Mouse (Mus musculus): ENCODE measurements around the gene Rph3a. TPM values are rescaled to one million over a fixed set of nuclear protein-coding genes. Genes with fewer than 3 reads are reported as not detected.

Gene Rph3a
- total and polyA plus RNA-seq, 3 experiments: not detected

DNA sequence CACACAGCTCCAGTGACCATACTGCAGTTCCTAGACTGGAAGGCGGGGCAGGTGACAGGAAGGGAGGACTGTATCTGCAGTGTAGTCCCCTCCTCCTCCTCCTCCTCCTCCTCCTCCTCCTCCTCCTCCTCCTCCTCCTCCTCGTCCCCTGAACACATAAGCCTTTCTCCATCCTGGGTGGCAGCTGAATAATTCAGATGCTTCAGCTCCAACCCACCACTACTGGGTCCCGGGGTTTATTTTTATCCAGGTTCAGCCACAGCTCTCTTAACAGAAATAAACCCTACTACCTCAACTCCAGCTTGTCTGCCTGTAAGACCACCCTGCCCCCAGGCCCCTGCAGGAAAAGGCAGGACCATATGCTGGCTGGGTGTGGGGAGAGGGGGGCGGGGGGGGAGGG, 3.7 kb downstream of the Rph3a start:
- H3K27me3 ChIP-seq (ENCODE audit: control insufficient read depth in 1 of 2, insufficient read depth in 2 of 2, low read length in 2 of 2): no peaks in the 10 kb centered on the region

DNA sequence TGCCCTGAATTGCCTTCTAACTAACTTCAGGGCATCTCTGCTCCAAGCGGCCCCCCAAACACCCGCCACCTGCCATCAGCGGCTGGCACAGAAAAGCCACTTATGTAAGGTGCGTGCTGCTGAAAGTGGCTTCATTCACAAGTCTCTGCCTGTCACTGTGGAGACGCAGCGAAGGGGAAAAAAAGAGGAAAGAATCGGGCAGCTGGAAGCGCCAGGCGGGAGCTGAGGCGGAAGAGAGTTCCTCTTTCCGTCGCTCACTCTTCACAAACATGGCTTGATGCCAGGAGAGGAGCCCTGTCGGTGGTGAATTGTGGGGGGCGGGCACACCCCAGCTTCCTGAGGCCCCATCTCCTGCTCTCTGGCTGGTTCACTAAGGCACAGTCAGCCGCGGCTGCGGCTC, 6.1 kb downstream of the Rph3a start:
- H3K9ac ChIP-seq (ENCODE audit: control insufficient read depth, low read depth, low read length, poor library complexity, severe bottlenecking): no peak overlapping the region
- peak; percentile 73 for DNase-seq (ENCODE audit: low read depth, low spot score)
- H3K79me2 ChIP-seq (ENCODE audit: control insufficient read depth, insufficient read depth, low read length, poor library complexity): no peaks in the 10 kb centered on the region

More for the DNA sequence above, 3.7 kb downstream of the Rph3a start:
- H3K9me3 ChIP-seq (replicated peaks; ENCODE audit: insufficient read depth, low read length): no peaks in the 10 kb centered on the region
- DNase-seq (ENCODE audit: low read depth, low spot score): no peak
- TF ChIP-seq POLR2A (IDR thresholded peaks at IDR 0.05; ENCODE audit: control insufficient read depth in 1 of 2, insufficient read depth in 1 of 2, low read depth in 1 of 2, low read length in 2 of 2, poor library complexity in 1 of 2) (no peak), ZC3H11A (IDR thresholded peaks at IDR 0.05; ENCODE audit: low read depth, low read length) (no peak), NELFE (IDR thresholded peaks at IDR 0.05; ENCODE audit: low read depth, low read length) (no peak), HCFC1 (IDR thresholded peaks at IDR 0.05; ENCODE audit: low read depth, low read length) (no peak), UBTF (IDR thresholded peaks at IDR 0.05; ENCODE audit: borderline replicate concordance, insufficient read depth, low read depth, low read length) (no peak), ZMIZ1 (IDR thresholded peaks at IDR 0.05; ENCODE audit: low read depth, low read length) (no peak), JUND (IDR thresholded peaks at IDR 0.05; ENCODE audit: low read depth, low read length) (no peak), NRF1 (IDR thresholded peaks at IDR 0.05; ENCODE audit: insufficient read depth, low read depth, low read length, poor library complexity, severe bottlenecking) (no peak), MAX (IDR thresholded peaks at IDR 0.05; ENCODE audit: low read length) (no peak), ELF1 (IDR thresholded peaks at IDR 0.05; ENCODE audit: low read depth, low read length) (no peak), EP300 (IDR thresholded peaks at IDR 0.05; ENCODE audit: low read depth in 1 of 2, low read length in 2 of 2) (no peak)
- no peak overlapping the region for H3K27ac ChIP-seq (ENCODE audit: control insufficient read depth, low read depth, low read length)
- H3K36me3 ChIP-seq (ENCODE audit: control insufficient read depth in 1 of 2, insufficient read depth in 2 of 2, low read length in 2 of 2): no peaks in the 10 kb centered on the region
- H3K79me2 ChIP-seq (ENCODE audit: control insufficient read depth, insufficient read depth, low read length, poor library complexity): no peaks in the 10 kb centered on the region
- no peak overlapping the region for H3K4me3 ChIP-seq (ENCODE audit: control insufficient read depth in 1 of 2, insufficient read depth in 1 of 2, low read depth in 2 of 2, low read length in 2 of 2)
- no peak overlapping the region for H3K9ac ChIP-seq (ENCODE audit: control insufficient read depth, low read depth, low read length, poor library complexity, severe bottlenecking)
- H3K4me1 ChIP-seq (ENCODE audit: control insufficient read depth in 1 of 2, insufficient read depth in 2 of 2, low read length in 2 of 2): no peaks in the 10 kb centered on the region

More for the DNA sequence above, 6.1 kb downstream of the Rph3a start:
- TF ChIP-seq MEF2A (IDR thresholded peaks at IDR 0.05; ENCODE audit: extremely low read depth, insufficient replicate concordance, low read depth, low read length, poor library complexity, severe bottlenecking) (no peak), ZC3H11A (IDR thresholded peaks at IDR 0.05; ENCODE audit: low read depth, low read length) (no peak), TBP (IDR thresholded peaks at IDR 0.05; ENCODE audit: low read depth, low read length) (no peak), MYC (IDR thresholded peaks at IDR 0.05; ENCODE audit: low read depth, low read length) (no peak), E2F4 (IDR thresholded peaks at IDR 0.05; ENCODE audit: borderline replicate concordance, low read depth, low read length) (no peak), TCF12 (IDR thresholded peaks at IDR 0.05; ENCODE audit: low read depth, low read length) (no peak), POLR2AphosphoS5 (IDR thresholded peaks at IDR 0.05; ENCODE audit: borderline replicate concordance, low read depth, low read length) (no peak), MYB (IDR thresholded peaks at IDR 0.05; ENCODE audit: low read depth, low read length) (no peak), RCOR1 (IDR thresholded peaks at IDR 0.05; ENCODE audit: low read depth, low read length) (no peak), JUND (IDR thresholded peaks at IDR 0.05; ENCODE audit: low read depth, low read length) (no peak), ZNF384 (IDR thresholded peaks at IDR 0.05; ENCODE audit: low read depth, low read length) (no peak), BHLHE40 (IDR thresholded peaks at IDR 0.05; ENCODE audit: borderline replicate concordance, low read depth, low read length) (no peak), HCFC1 (IDR thresholded peaks at IDR 0.05; ENCODE audit: low read depth, low read length) (no peak), GABPA (IDR thresholded peaks at IDR 0.05; ENCODE audit: low read depth, low read length) (no peak), SMC3 (IDR thresholded peaks at IDR 0.05; ENCODE audit: low read depth, low read length) (no peak), ZMIZ1 (IDR thresholded peaks at IDR 0.05; ENCODE audit: low read depth, low read length) (no peak), POLR2AphosphoS2 (IDR thresholded peaks at IDR 0.05; ENCODE audit: low read length) (no peak), ETS1 (IDR thresholded peaks at IDR 0.05; ENCODE audit: low read depth, low read length) (no peak)
- H3K27me3 ChIP-seq (ENCODE audit: control insufficient read depth in 1 of 2, insufficient read depth in 2 of 2, low read length in 2 of 2): no peaks in the 10 kb centered on the region
- no peaks in the 10 kb centered on the region for H3K4me1 ChIP-seq (ENCODE audit: control insufficient read depth in 1 of 2, insufficient read depth in 2 of 2, low read length in 2 of 2)
- no peaks in the 10 kb centered on the region for H3K36me3 ChIP-seq (ENCODE audit: control insufficient read depth in 1 of 2, insufficient read depth in 2 of 2, low read length in 2 of 2)
- no peak overlapping the region for H3K4me3 ChIP-seq (ENCODE audit: control insufficient read depth in 1 of 2, insufficient read depth in 1 of 2, low read depth in 2 of 2, low read length in 2 of 2)
- H3K9me3 ChIP-seq (replicated peaks; ENCODE audit: insufficient read depth, low read length): no peaks in the 10 kb centered on the region
- H3K27ac ChIP-seq (ENCODE audit: control insufficient read depth, low read depth, low read length): no peak overlapping the region

All from MEL (cell line).